Mouse (Mus musculus) heart, embryonic 11.5 days (tissue): ENCODE results near the gene Slc6a9. TPM values are rescaled to one million over a fixed set of nuclear protein-coding genes. Genes with fewer than 3 reads are reported as not detected.

Experiments used
- ATAC-seq: fragments of 200-750 bp; cut with Nextera tagmentation; replicated peaks from 2 replicates; pipeline ENCODE4 v1.8.0; 2017; ENCODE audit warnings: moderate library complexity; ENCODE audit not compliant: insufficient number of reproducible peaks, low FRiP score, low TSS enrichment
- H3K27ac ChIP-seq: fragments of 300-500 bp; sonication (generic); 2 replicates; pipeline ENCODE4 v1.5.1; 2014; ENCODE audit warnings: mild to moderate bottlenecking, low read depth, low read length
- H3K27me3 ChIP-seq: fragments of 300-500 bp; sonication (generic); 2 replicates; pipeline ENCODE4 v1.6.1; 2014; ENCODE audit warnings: mild to moderate bottlenecking, low read length, mixed read lengths; ENCODE audit not compliant: control insufficient read depth, insufficient read depth
- H3K36me3 ChIP-seq: fragments of 300-500 bp; sonication (generic); 2 replicates; pipeline ENCODE4 v1.6.1; 2014; ENCODE audit warnings: mild to moderate bottlenecking, low read length, moderate library complexity, mixed read lengths; ENCODE audit not compliant: control insufficient read depth, insufficient read depth
- H3K4me1 ChIP-seq: fragments of 300-500 bp; sonication (generic); 2 replicates; pipeline ENCODE4 v1.6.1; 2014; ENCODE audit warnings: low read length; ENCODE audit not compliant: control insufficient read depth, insufficient read depth
- H3K4me2 ChIP-seq: fragments of 300-500 bp; sonication (generic); 2 replicates; pipeline ENCODE4 v1.6.1; 2014; ENCODE audit warnings: mild to moderate bottlenecking, moderate library complexity
- H3K4me3 ChIP-seq: fragments of 300-500 bp; sonication (generic); 2 replicates; pipeline ENCODE4 v1.5.1; 2014; ENCODE audit warnings: low read depth, low read length
- H3K9ac ChIP-seq: fragments of 300-500 bp; sonication (generic); 2 replicates; pipeline ENCODE4 v1.6.1; 2014; ENCODE audit warnings: mild to moderate bottlenecking, low read depth, low read length, moderate library complexity
- H3K9me3 ChIP-seq: fragments of 300-500 bp; sonication (generic); replicated peaks from 2 replicates; pipeline ENCODE4 v1.6.1; 2016; ENCODE audit warnings: low read length; ENCODE audit not compliant: control insufficient read depth
- WGBS: fragments of 180-500 bp; shearing (Covaris S2); extraction: QIAGEN DNeasy Blood & Tissue Kit; methylation state at CpG from one replicate; pipeline ENCODE4 v1.1.7; 2014; ENCODE audit not compliant: insufficient replicate concordance; 5-methylcytosine and 5-hydroxymethylcytosine counted together
- polyA plus RNA-seq: library from polyadenylated mRNA; unstranded; fragments of >200 nt; fragmentation: Nextera tagmentation; extraction: Ambion mirVana; gene quantifications from 2 replicates; pipeline ENCODE4 v1.2.1, GENCODE M21; 2014

The Slc6a9 gene
- polyA plus RNA-seq, 1 experiment from 2014 or later: 15.2 TPM

DNA sequence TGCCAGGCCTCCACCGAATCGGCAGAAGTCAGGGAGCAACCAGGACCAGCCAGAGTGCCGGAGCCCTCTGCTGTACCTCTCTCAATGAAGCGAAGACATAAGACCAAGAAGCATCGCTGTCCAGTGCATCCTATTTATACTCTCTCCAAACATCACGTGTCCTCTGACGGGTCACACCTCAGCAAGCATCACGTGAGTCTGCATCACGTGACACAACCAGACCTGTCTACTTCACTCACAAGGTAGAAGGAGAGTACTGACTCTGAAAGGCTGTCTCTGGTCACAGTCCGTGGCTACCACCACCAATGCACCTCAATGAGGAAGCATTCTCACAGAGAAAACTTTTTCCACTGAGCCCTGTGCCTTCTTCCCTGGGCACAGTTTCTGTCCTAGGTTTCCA lies 16.3 kb upstream of the Slc6a9 start:
- Histone ChIP-seq H3K4me3 (no peak overlapping the region), H3K9me3 (no peaks in the 10 kb centered on the region), H3K4me1 (0 out of 2 replicates have a peak, but pooled peaks cover 2% of the 10 kb centered on the region), H3K36me3 (no peaks in the 10 kb centered on the region), H3K27ac (no peak overlapping the region), H3K4me2 (no peak overlapping the region), H3K27me3 (no peaks in the 10 kb centered on the region), H3K9ac (no peak overlapping the region)
- WGBS: 86% methylated on average over 10 of the region's 10 CpGs
- no peak for ATAC-seq

DNA sequence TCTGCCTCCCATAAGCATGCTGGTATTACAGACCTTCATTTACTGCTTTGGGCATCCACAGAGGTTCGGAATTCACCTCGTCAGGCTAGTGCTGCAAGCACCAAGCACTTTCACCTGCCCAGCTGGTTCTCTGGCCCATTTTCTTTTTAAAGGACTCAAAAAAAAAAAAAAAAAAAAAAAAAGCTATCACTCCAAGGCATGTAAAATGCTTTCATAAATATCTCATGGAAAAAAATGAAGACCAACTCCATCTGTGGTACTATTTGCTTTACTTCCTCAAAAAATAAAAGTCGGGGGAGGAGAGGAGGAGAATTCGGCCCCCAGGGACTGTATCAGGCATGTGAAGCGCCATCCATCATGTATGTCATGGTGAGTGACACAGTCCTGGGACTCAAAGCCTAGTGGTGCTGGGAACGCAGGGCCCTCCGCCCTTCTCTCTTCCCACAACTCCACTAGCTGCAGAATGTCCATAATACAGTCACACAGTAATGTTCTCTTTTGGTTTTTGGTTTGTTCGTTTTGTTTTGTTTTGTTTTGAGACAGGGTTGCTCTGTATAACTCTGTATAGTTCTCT lies 5.6 kb upstream of the Slc6a9 start:
- ATAC-seq: no peak
- no peaks in the 10 kb centered on the region for H3K9me3 ChIP-seq
- H3K4me3 ChIP-seq: no peak overlapping the region
- peaks cover 10% of the 10 kb centered on the region for H3K4me1 ChIP-seq
- H3K9ac ChIP-seq: no peak overlapping the region
- H3K27me3 ChIP-seq: peaks cover 3% of the 10 kb centered on the region
- H3K27ac ChIP-seq: no peak overlapping the region
- H3K36me3 ChIP-seq: no peaks in the 10 kb centered on the region
- WGBS: 62% methylated on average over 8 of the region's 8 CpGs
- no peak overlapping the region for H3K4me2 ChIP-seq

DNA sequence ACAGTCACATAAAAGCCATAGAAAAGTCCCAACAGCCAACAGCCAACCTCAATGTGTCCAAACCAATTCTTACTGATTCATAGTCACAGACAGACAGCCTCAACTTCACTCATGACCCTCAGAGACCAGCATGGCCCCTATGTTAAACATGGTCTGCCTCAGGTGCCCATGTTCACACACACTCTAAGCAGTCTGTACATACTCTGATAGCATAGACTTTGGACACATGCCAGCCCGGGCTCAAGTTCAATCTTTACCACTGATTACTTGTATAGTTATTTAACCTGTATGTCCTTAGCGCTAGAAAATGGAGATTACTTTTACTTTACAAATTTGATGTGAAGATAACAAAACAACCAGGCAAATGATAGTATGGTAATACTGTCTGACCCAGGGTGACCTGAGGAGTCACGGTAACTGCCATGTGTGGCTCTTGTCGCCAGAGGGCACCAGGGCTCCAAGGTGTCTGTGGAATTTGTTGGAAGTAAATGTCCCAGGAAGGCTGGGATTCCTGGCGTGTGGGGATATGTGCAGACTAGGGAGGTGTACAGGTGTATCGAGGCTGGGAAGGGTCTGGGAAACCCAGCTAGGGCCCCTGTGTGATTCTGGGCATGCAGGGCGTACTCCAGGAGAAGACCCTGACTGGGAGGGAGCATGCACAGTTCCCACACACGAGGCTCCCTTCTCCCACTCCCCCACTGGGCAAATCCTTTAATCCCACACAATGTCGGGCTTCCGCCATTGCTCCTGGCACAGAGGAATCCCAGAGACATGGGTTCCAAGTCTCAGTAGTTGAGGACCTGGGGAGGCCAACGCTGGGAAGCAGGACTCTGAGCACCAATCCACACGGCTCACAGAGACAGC lies 4.8 kb upstream of the Slc6a9 start:
- Histone ChIP-seq H3K4me1 (peaks cover 10% of the 10 kb centered on the region), H3K4me3 (0 out of 2 replicates have a peak overlapping the region, but pooled peaks have one; percentile 20), H3K9me3 (no peaks in the 10 kb centered on the region), H3K9ac (peak overlapping the region; percentile 4; the same call in 1 of the 2 replicates), H3K4me2 (peak overlapping the region; percentile 55), H3K36me3 (no peaks in the 10 kb centered on the region), H3K27ac (peak overlapping the region; percentile 32; the same call in 1 of the 2 replicates), H3K27me3 (peaks cover 3% of the 10 kb centered on the region)
- 0 out of 2 replicates have a peak, but pooled peaks have one; percentile 29 for ATAC-seq
- 9% methylated on average over 12 of the region's 12 CpGs for WGBS

DNA sequence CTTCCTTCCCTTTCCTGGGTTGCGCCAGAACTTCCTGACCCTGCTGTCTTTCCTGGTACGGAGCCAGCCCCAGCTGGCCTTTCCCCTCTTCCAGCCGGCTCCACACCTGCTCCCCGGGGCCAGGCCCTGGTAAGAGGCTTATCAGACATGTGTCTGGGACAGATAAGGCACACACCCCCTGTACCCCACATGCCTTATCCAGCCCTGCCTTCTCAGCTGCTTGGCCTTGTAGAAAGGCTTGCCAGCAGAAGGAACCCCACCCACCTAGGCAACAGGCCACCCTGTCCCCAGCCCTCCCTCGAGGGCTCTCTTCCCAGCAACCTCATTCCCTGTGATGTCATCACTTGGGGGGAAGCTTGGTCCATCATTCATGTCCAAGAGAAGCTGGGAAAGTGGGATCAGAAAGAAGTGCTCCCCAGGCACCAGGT lies 4.2 kb upstream of the Slc6a9 start:
- H3K4me2 ChIP-seq: peak overlapping the region; percentile 55
- peak; percentile 89 for ATAC-seq
- H3K9ac ChIP-seq: peak overlapping the region; percentile 12; the same call in 1 of the 2 replicates
- no peaks in the 10 kb centered on the region for H3K9me3 ChIP-seq
- H3K4me1 ChIP-seq: peaks cover 12% of the 10 kb centered on the region
- H3K36me3 ChIP-seq: no peaks in the 10 kb centered on the region
- H3K27ac ChIP-seq: peak overlapping the region; percentile 81
- WGBS: 4% methylated on average over 5 of the region's 5 CpGs
- H3K4me3 ChIP-seq: 0 out of 2 replicates have a peak overlapping the region, but pooled peaks have one; percentile 20
- H3K27me3 ChIP-seq: peaks cover 3% of the 10 kb centered on the region

DNA sequence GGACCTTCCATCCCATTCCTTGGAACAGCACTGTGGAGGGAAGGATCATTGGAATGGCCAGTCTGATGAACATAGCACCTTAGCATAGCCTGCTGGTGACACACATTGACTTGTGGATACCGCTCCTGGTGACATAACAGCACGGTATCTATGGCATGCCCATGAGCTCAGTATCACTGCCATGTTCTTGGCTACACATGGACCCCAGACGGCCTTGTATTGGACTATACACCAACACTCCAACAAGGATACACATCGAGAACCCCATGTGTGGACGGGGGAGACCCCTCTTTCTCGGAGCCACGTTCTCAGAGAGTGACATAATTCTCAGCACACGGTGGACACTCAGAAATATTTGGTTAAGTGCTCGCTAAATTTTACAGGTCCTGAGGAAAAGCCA lies 3.5 kb upstream of the Slc6a9 start:
- ATAC-seq: no peak
- 85% methylated on average over 9 of the region's 9 CpGs for WGBS
- H3K4me1 ChIP-seq: peaks cover 12% of the 10 kb centered on the region

DNA sequence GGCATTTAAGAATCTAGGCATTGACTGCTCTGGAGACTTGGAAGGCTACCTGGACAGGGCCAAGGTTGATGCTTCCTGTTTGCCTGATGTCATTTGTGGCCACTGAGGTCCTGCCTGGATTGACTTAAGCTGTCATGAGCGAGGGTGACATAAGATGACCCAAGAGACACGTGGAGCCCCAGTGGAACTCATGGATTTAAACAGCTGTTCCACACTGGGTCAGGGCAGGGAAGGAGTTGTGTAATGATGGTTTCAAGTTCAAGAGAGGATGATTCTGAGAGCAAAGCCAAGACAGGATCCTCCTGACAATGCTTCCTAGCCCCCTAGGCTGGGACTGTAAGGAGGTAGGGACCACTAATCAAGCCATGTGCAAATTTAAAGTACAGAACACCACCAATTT lies 2.8 kb upstream of the Slc6a9 start:
- ATAC-seq: no peak
- H3K27ac ChIP-seq: peak overlapping the region; percentile 81

More for the DNA sequence above, 3.5 kb upstream of the Slc6a9 start:
- Histone ChIP-seq H3K27me3 (peaks cover 3% of the 10 kb centered on the region), H3K9me3 (no peaks in the 10 kb centered on the region), H3K4me2 (peak overlapping the region; percentile 55), H3K9ac (peak overlapping the region; percentile 12; the same call in 1 of the 2 replicates), H3K36me3 (no peaks in the 10 kb centered on the region), H3K27ac (peak overlapping the region; percentile 81; the same call in 1 of the 2 replicates), H3K4me3 (no peak overlapping the region)

DNA sequence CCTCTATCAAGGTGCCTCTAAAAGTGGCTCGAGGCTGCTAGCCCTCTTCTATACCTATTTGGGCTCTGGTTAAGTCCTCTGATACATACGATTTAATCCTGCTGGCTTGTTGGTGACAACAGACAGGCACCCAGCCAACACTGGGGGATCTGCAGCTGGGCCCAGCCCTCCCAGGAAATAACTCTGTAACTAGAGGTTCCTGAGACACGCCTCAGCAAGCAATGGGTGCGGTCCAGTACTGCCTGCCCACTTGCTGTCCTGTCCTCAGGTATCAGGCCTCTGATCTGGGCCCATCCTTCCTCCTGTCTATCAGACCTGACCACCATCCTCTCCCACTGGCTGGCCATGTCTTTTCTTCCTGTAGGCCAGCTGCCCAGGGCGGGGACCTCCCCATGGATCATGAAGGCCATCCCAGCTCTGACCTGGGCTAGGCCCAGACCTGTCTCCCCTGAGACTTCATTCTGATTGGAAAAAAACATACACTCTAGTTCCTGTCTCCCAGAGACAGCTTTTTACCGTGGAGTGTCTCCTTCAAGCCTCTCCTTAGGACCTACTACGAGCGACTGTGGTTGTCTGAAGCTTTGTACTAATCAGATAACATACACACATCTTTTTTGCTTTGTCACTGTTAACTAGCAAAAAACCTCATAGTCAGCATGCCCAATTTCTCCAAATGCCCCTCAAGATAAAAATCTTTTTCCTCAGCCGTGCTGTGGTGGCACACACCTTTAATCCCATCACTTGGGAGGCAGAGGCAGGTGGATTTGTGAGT lies 2.2 kb upstream of the Slc6a9 start:
- Histone ChIP-seq H3K9me3 (no peaks in the 10 kb centered on the region), H3K9ac (peak overlapping the region; percentile 49; the same call in 1 of the 2 replicates), H3K4me2 (peak overlapping the region; percentile 43), H3K4me3 (no peak overlapping the region), H3K4me1 (peaks cover 12% of the 10 kb centered on the region), H3K27me3 (peaks cover 3% of the 10 kb centered on the region), H3K36me3 (no peaks in the 10 kb centered on the region), H3K27ac (peak overlapping the region; percentile 81)
- peak; percentile 47 for ATAC-seq
- WGBS: 68% methylated on average over 9 of the region's 9 CpGs

More for the DNA sequence above, 2.8 kb upstream of the Slc6a9 start:
- peak overlapping the region; percentile 49; the same call in 1 of the 2 replicates for H3K9ac ChIP-seq
- 64% methylated on average over 2 of the region's 2 CpGs for WGBS
- peaks cover 12% of the 10 kb centered on the region for H3K4me1 ChIP-seq
- H3K4me2 ChIP-seq: peak overlapping the region; percentile 43
- H3K4me3 ChIP-seq: no peak overlapping the region
- H3K9me3 ChIP-seq: no peaks in the 10 kb centered on the region
- H3K36me3 ChIP-seq: no peaks in the 10 kb centered on the region
- peaks cover 3% of the 10 kb centered on the region for H3K27me3 ChIP-seq
